Mouse (Mus musculus): ENCODE results near the gene Eme2.

DNA sequence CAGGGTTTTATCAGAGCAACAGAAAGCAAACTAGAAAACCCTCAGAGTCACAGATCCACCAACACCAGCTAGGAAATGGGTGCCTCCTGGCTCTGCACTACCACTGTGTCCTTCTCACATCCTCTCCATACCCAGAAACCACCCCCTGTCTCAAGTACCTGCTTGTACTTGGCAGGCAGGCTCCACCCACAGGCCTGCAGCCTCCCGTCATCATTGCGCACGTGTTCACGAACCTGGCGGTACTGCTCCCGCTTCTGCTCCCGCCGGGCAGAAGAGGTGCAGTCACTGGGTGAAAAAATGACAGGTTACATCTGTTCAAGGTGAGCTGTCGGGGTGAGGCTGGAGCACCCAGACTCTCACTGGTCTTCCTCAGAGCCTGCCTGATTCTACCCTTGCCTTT, 8.9 kb upstream of the Eme2 start:
- no peak for TF ChIP-seq CHD2 (IDR thresholded peaks at IDR 0.05; ENCODE audit: low read depth, low read length)
- TF ChIP-seq ZNF384 (IDR thresholded peaks at IDR 0.05; ENCODE audit: low read depth, low read length), result no peak
- no peak for TF ChIP-seq ZC3H11A (IDR thresholded peaks at IDR 0.05; ENCODE audit: borderline replicate concordance, low read depth, low read length)
- no peak for TF ChIP-seq MAFK (IDR thresholded peaks at IDR 0.05; ENCODE audit: insufficient read depth, low read depth, low read length)
- TF ChIP-seq HCFC1 (IDR thresholded peaks at IDR 0.05; ENCODE audit: borderline replicate concordance, insufficient read depth, low read length), result no peak

Measured in ES-E14 (cell line).